ENCODE assay signal across 8 mouse cellular contexts in the genomic region with DNA sequence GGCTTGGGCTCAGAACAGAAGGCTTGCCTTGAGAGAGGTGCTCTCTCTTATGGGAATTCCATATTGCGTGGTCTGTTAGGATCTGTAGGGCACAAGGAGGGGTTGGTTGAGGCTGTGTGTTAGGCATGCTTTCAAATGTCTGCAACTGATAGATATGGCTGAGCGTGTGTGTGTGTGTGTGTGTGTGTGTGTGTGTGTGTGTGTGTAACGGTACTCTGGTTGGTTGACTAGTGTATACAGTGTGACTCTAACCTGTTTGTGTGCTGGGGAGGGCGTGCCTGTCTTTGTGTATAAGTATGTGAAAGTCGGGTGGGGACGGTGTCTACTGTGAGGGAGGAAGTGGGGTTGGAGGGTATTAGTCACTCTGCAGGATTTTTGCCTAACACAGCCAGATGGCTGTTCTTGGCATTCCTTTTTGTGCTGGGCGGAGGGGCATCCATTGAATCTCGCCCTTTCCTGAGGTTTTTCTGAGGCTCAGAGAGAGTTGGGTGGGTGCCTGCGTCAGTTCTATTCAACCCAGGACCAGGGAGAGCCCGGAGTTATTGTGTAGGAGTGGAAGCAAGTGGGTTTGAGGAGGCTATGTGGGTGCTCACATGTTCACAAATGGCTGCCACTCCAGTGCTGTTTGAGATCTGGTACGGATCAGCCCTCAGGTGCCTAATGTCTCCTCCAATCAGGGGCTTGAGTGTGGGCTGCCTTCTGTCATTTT. TPM values are rescaled to one million over a fixed set of nuclear protein-coding genes. Genes with fewer than 3 reads are reported as not detected.
DNase-seq lines count a peak whose midpoint lies in the region; ATAC-seq and TF ChIP-seq lines count a peak whose summit lies in the region.

No protein-coding gene starts in this region.

- H3K4me2 ChIP-seq in forebrain, embryonic 15.5 days (replicated peaks), result peak overlapping the region; percentile 64
- H3K4me2 ChIP-seq in hindbrain, embryonic 13.5 days, result peak overlapping the region; percentile 79

- H3K27me3 ChIP-seq in E14TG2a.4 (ENCODE audit: insufficient read depth, low read length), result peaks cover 74% of the 10 kb centered on the region
- H3K27me3 ChIP-seq in forebrain, embryonic 15.5 days, result peaks cover 8% of the 10 kb centered on the region; the same call in 1 of the 2 replicates
- H3K27me3 ChIP-seq in hindbrain, embryonic 13.5 days, result peaks cover 21% of the 10 kb centered on the region

- peak overlapping the region; percentile 67 for H3K9ac ChIP-seq in forebrain, embryonic 15.5 days (replicated peaks)
- H3K9ac ChIP-seq in hindbrain, embryonic 13.5 days, result peak overlapping the region; percentile 83

- peaks cover 5% of the 10 kb centered on the region; the same call in 1 of the 2 replicates for H3K36me3 ChIP-seq in E14TG2a.4 (ENCODE audit: insufficient read depth, low read length)
- peaks cover 21% of the 10 kb centered on the region for H3K36me3 ChIP-seq in forebrain, embryonic 15.5 days
- H3K36me3 ChIP-seq in hindbrain, embryonic 13.5 days, result peaks cover 36% of the 10 kb centered on the region

- no peak for TF ChIP-seq CTCF in E14TG2a.4 (conservative IDR thresholded peaks at IDR 0.05; ENCODE audit: low read length)

- DNase-seq in brain, embryonic 18.5 days (ENCODE audit: low read depth, low spot score), result peak; percentile 40
- DNase-seq in layer of hippocampus, postnatal 36 days, result peak; percentile 80 to 81
- peak; percentile 89 for DNase-seq in lung, postnatal 10 days
- DNase-seq in right cerebral cortex, postnatal 25 days, result peak; percentile 88
- DNase-seq in embryo, embryonic 10 days (ENCODE audit: low spot score), result no peak

- no peaks in the 10 kb centered on the region for H3K9me3 ChIP-seq in E14TG2a.4 (ENCODE audit: low read length)
- no peaks in the 10 kb centered on the region for H3K9me3 ChIP-seq in forebrain, embryonic 15.5 days
- H3K9me3 ChIP-seq in hindbrain, embryonic 13.5 days, result no peaks in the 10 kb centered on the region

- WGBS in forebrain, embryonic 15.5 days, result 16% methylated on average over 11 of the region's 11 CpGs
- WGBS in hindbrain, embryonic 13.5 days, result 39% methylated on average over 10 of the region's 11 CpGs

- peak; percentile 38 for ATAC-seq in forebrain, embryonic 15.5 days (replicated peaks)
- peak; percentile 73 for ATAC-seq in hindbrain, embryonic 13.5 days (ENCODE audit: low FRiP score)

- H3K4me3 ChIP-seq in E14TG2a.4 (replicated peaks; ENCODE audit: low read length), result peak overlapping the region; percentile 74
- peak overlapping the region; percentile 59 for H3K4me3 ChIP-seq in forebrain, embryonic 15.5 days
- peak overlapping the region; percentile 63 for H3K4me3 ChIP-seq in hindbrain, embryonic 13.5 days

- H3K27ac ChIP-seq in forebrain, embryonic 15.5 days (replicated peaks), result peak overlapping the region; percentile 97
- peak overlapping the region; percentile 92 for H3K27ac ChIP-seq in hindbrain, embryonic 13.5 days

- peaks cover 64% of the 10 kb centered on the region for H3K4me1 ChIP-seq in E14TG2a.4 (replicated peaks; ENCODE audit: low read depth, low read length)
- peaks cover 42% of the 10 kb centered on the region for H3K4me1 ChIP-seq in forebrain, embryonic 15.5 days
- H3K4me1 ChIP-seq in hindbrain, embryonic 13.5 days (replicated peaks), result peaks cover 53% of the 10 kb centered on the region

RNA-seq across cellular contexts. Expression of gene Sfxn3, which starts 0.8 kb away (rescaled TPM):
- polyA plus RNA-seq in forebrain, embryonic 15.5 days (2015; fragmentation: Nextera tagmentation; extraction: Ambion mirVana), result 65.0 and 67.6 TPM in 2 replicates
- polyA plus RNA-seq in hindbrain, embryonic 13.5 days (2015; fragmentation: Nextera tagmentation; extraction: Ambion mirVana), result 63.1 and 65.4 TPM in 2 replicates
- total RNA-seq in layer of hippocampus, postnatal 36 days (2021), result 10 to 100 TPM; 82.4 to 91.5 TPM

RNA-seq across cellular contexts. Expression of gene Pdzd7, which starts 2.6 kb away (rescaled TPM):
- polyA plus RNA-seq in forebrain, embryonic 15.5 days (2015; fragmentation: Nextera tagmentation; extraction: Ambion mirVana), result 1.7 and 2.2 TPM in 2 replicates
- 1.4 and 1.5 TPM in 2 replicates for polyA plus RNA-seq in hindbrain, embryonic 13.5 days (2015; fragmentation: Nextera tagmentation; extraction: Ambion mirVana)
- total RNA-seq in layer of hippocampus, postnatal 36 days (2021), result 1 to 10 TPM; 2.2 to 3.4 TPM

RNA-seq across cellular contexts. Expression of gene Kazald1, which starts 27.0 kb away (rescaled TPM):
- 0.70 and 0.73 TPM in 2 replicates for polyA plus RNA-seq in forebrain, embryonic 15.5 days (2015; fragmentation: Nextera tagmentation; extraction: Ambion mirVana)
- polyA plus RNA-seq in hindbrain, embryonic 13.5 days (2015; fragmentation: Nextera tagmentation; extraction: Ambion mirVana), result 4.7 and 6.3 TPM in 2 replicates
- total RNA-seq in layer of hippocampus, postnatal 36 days (2021), result 1 to 10 TPM; 1.2 to 1.6 TPM

RNA-seq across cellular contexts. Expression of gene Lzts2, which starts 33.9 kb away (rescaled TPM):
- polyA plus RNA-seq in forebrain, embryonic 15.5 days (2015; fragmentation: Nextera tagmentation; extraction: Ambion mirVana), result 25.7 and 27.7 TPM in 2 replicates
- polyA plus RNA-seq in hindbrain, embryonic 13.5 days (2015; fragmentation: Nextera tagmentation; extraction: Ambion mirVana), result 23.4 and 24.1 TPM in 2 replicates
- 10 to 100 TPM; 25.6 to 30.8 TPM for total RNA-seq in layer of hippocampus, postnatal 36 days (2021)

RNA-seq across cellular contexts. Expression of gene Mrpl43, which starts 41.8 kb away (rescaled TPM):
- polyA plus RNA-seq in forebrain, embryonic 15.5 days (2015; fragmentation: Nextera tagmentation; extraction: Ambion mirVana), result 83.9 and 87.1 TPM in 2 replicates
- polyA plus RNA-seq in hindbrain, embryonic 13.5 days (2015; fragmentation: Nextera tagmentation; extraction: Ambion mirVana), result 91.6 and 93.6 TPM in 2 replicates
- total RNA-seq in layer of hippocampus, postnatal 36 days (2021), result 10 to 100 TPM; 37.6 to 41.8 TPM
